Mouse (Mus musculus): ENCODE measurements around the gene Akr1a1. TPM values are rescaled to one million over a fixed set of nuclear protein-coding genes. Genes with fewer than 3 reads are reported as not detected.

The Akr1a1 gene
- polyA plus RNA-seq, 2 experiments: 194 to 275 TPM

DNA sequence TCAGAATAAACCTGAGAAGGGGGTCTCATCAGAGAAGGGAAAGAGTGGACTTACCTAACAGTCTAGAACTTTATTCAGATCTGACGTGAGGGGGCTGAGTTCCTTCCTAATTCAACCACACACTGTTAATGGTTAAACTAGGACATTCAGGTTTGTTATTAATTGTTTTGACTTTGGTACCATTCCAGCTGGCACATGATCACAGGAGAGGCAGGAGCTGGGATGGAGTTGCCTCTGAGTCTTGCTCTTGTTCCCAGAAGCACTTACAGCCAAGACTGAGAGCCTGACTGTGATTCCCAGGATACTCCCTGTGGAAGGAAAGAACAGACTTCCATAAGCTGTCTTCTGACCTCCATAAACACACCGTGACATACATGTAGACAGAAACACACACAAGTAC is 8.0 kb upstream of the Akr1a1 start:
- H3K9ac ChIP-seq (replicated peaks): no peak overlapping the region
- no peak overlapping the region for H3K4me3 ChIP-seq (ENCODE audit: insufficient read depth in 1 of 2, low read depth in 2 of 2, low read length in 2 of 2)
- H3K9me3 ChIP-seq (ENCODE audit: control insufficient read depth, low read length): no peaks in the 10 kb centered on the region
- H3K4me1 ChIP-seq (replicated peaks; ENCODE audit: control insufficient read depth in 2 of 2, insufficient read depth in 2 of 2, low read length in 1 of 2): peaks cover 4 to 11% of the 10 kb centered on the region in 2 experiments
- H3K4me2 ChIP-seq (ENCODE audit: low read depth): no peak overlapping the region
- DNase-seq (ENCODE audit: low read depth in 3 of 3, low spot score in 3 of 3) (no peak), ATAC-seq (ENCODE audit: insufficient read depth) (no peak)
- no peak for TF ChIP-seq CTCF (IDR thresholded peaks at IDR 0.05; ENCODE audit: low read depth)
- no peak for TF ChIP-seq EP300 (IDR thresholded peaks at IDR 0.05; ENCODE audit: low read depth)
- H3K27ac ChIP-seq: no peak overlapping the region
- H3K27me3 ChIP-seq (ENCODE audit: control insufficient read depth, insufficient read depth, low read length): no peaks in the 10 kb centered on the region
- 57% methylated on average over 2 of the region's 2 CpGs for WGBS (ENCODE audit: insufficient replicate concordance)
- H3K36me3 ChIP-seq (replicated peaks; ENCODE audit: control insufficient read depth, insufficient read depth, low read depth): no peaks in the 10 kb centered on the region

DNA sequence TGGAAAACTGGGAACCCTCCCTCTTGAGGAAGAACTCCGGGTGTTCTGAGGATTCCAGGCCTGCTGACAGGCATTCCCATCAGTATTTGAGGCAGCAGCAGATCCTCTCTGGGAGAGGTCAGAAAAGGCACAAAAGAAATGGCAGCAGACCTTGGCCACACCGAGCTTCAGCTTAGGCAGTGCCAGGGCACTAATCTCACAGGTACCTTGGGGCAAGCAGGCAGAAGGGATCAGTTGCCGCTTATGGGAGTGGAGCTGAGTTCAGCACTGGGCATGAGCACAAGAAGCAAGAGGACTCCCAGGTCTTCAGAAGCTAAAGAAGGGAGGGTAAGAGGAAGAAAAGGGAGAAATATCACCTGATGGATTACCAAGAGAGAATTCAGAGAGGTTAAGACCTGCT is 6.5 kb upstream of the Akr1a1 start:
- ATAC-seq (ENCODE audit: insufficient read depth): no peak

GRCm38 (mm10) chr4:116655658-116656057 is 4.2 kb upstream of the Akr1a1 start:
- TF ChIP-seq EP300 (IDR thresholded peaks at IDR 0.05; ENCODE audit: low read depth) (no peak), CTCF (IDR thresholded peaks at IDR 0.05; ENCODE audit: low read depth) (no peak)
- Histone ChIP-seq H3K4me3 (ENCODE audit: insufficient read depth in 1 of 2, low read depth in 2 of 2, low read length in 2 of 2) (no peak overlapping the region), H3K36me3 (replicated peaks; ENCODE audit: control insufficient read depth, insufficient read depth, low read depth) (no peaks in the 10 kb centered on the region), H3K27ac (no peak overlapping the region), H3K4me1 (replicated peaks; ENCODE audit: control insufficient read depth in 2 of 2, insufficient read depth in 2 of 2, low read length in 1 of 2) (peaks cover 7 to 14% of the 10 kb centered on the region in 2 experiments), H3K9ac (replicated peaks) (no peak overlapping the region), H3K27me3 (ENCODE audit: control insufficient read depth, insufficient read depth, low read length) (no peaks in the 10 kb centered on the region), H3K4me2 (ENCODE audit: low read depth) (no peak overlapping the region), H3K9me3 (ENCODE audit: control insufficient read depth, low read length) (no peaks in the 10 kb centered on the region)
- ATAC-seq (ENCODE audit: insufficient read depth) (no peak), DNase-seq (ENCODE audit: low read depth in 3 of 3, low spot score in 3 of 3) (no peak)
- WGBS (ENCODE audit: insufficient replicate concordance): 59% methylated on average over 3 of the region's 3 CpGs

More for the DNA sequence above, 6.5 kb upstream of the Akr1a1 start:
- H3K9me3 ChIP-seq (ENCODE audit: control insufficient read depth, low read length): no peaks in the 10 kb centered on the region
- H3K9ac ChIP-seq (replicated peaks): no peak overlapping the region
- 42% methylated on average over 3 of the region's 3 CpGs for WGBS (ENCODE audit: insufficient replicate concordance)
- DNase-seq (ENCODE audit: low read depth in 3 of 3, low spot score in 3 of 3): no peak
- H3K4me2 ChIP-seq (ENCODE audit: low read depth): no peak overlapping the region
- H3K4me3 ChIP-seq (ENCODE audit: insufficient read depth in 1 of 2, low read depth in 2 of 2, low read length in 2 of 2): no peak overlapping the region
- peaks cover 4 to 11% of the 10 kb centered on the region in 2 experiments for H3K4me1 ChIP-seq (replicated peaks; ENCODE audit: control insufficient read depth in 2 of 2, insufficient read depth in 2 of 2, low read length in 1 of 2)
- H3K27ac ChIP-seq: no peak overlapping the region
- no peak for TF ChIP-seq EP300 (IDR thresholded peaks at IDR 0.05; ENCODE audit: low read depth)
- no peak for TF ChIP-seq CTCF (IDR thresholded peaks at IDR 0.05; ENCODE audit: low read depth)
- no peaks in the 10 kb centered on the region for H3K27me3 ChIP-seq (ENCODE audit: control insufficient read depth, insufficient read depth, low read length)
- H3K36me3 ChIP-seq (replicated peaks; ENCODE audit: control insufficient read depth, insufficient read depth, low read depth): no peaks in the 10 kb centered on the region

DNA sequence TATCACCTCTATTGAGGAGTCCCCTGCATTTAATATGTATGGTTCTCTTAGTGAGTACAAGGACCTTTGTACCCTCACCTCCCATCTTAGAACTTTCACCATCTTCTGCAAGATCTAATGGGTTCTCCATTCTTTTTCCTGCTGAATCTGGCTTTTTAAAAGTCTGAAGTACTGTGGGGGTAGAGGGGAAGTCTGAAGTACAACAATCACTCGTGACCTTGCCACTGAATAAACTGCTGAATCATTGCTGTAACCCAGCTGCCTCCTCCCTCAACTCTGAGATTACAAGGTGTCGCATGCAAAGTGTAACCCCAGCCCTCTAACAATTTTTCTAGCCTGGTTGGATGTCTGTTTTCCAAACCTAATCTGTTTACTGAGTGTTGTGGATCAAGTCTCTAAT is 3.6 kb upstream of the Akr1a1 start:
- ATAC-seq (ENCODE audit: insufficient read depth) (no peak), DNase-seq (ENCODE audit: low read depth in 3 of 3, low spot score in 3 of 3) (no peak)
- no peak overlapping the region for H3K27ac ChIP-seq

GRCm38 (mm10) chr4:116653228-116653627 is 1.7 kb upstream of the Akr1a1 start:
- ATAC-seq (ENCODE audit: insufficient read depth) (no peak), DNase-seq (ENCODE audit: low read depth in 3 of 3, low spot score in 3 of 3) (no peak)
- H3K9me3 ChIP-seq (ENCODE audit: control insufficient read depth, low read length): no peaks in the 10 kb centered on the region
- TF ChIP-seq CTCF (IDR thresholded peaks at IDR 0.05; ENCODE audit: low read depth): no peak
- TF ChIP-seq EP300 (IDR thresholded peaks at IDR 0.05; ENCODE audit: low read depth): no peak
- H3K4me1 ChIP-seq (replicated peaks; ENCODE audit: control insufficient read depth in 2 of 2, insufficient read depth in 2 of 2, low read length in 1 of 2): peaks cover 17 to 25% of the 10 kb centered on the region in 2 experiments
- H3K9ac ChIP-seq (replicated peaks): no peak overlapping the region
- H3K36me3 ChIP-seq (replicated peaks; ENCODE audit: control insufficient read depth, insufficient read depth, low read depth): no peaks in the 10 kb centered on the region
- no peak overlapping the region for H3K4me3 ChIP-seq (ENCODE audit: insufficient read depth in 1 of 2, low read depth in 2 of 2, low read length in 2 of 2)
- WGBS (ENCODE audit: insufficient replicate concordance): 76% methylated on average over 6 of the region's 6 CpGs
- H3K4me2 ChIP-seq (ENCODE audit: low read depth): no peak overlapping the region
- H3K27me3 ChIP-seq (ENCODE audit: control insufficient read depth, insufficient read depth, low read length): no peaks in the 10 kb centered on the region
- H3K27ac ChIP-seq: no peak overlapping the region

More for the DNA sequence above, 3.6 kb upstream of the Akr1a1 start:
- H3K36me3 ChIP-seq (replicated peaks; ENCODE audit: control insufficient read depth, insufficient read depth, low read depth): no peaks in the 10 kb centered on the region
- no peak overlapping the region for H3K4me3 ChIP-seq (ENCODE audit: insufficient read depth in 1 of 2, low read depth in 2 of 2, low read length in 2 of 2)
- TF ChIP-seq CTCF (IDR thresholded peaks at IDR 0.05; ENCODE audit: low read depth): no peak
- TF ChIP-seq EP300 (IDR thresholded peaks at IDR 0.05; ENCODE audit: low read depth): no peak
- H3K4me2 ChIP-seq (ENCODE audit: low read depth): no peak overlapping the region
- 1% methylated on average over 2 of the region's 2 CpGs for WGBS (ENCODE audit: insufficient replicate concordance)
- no peaks in the 10 kb centered on the region for H3K9me3 ChIP-seq (ENCODE audit: control insufficient read depth, low read length)
- H3K4me1 ChIP-seq (replicated peaks; ENCODE audit: control insufficient read depth in 2 of 2, insufficient read depth in 2 of 2, low read length in 1 of 2): peaks cover 8 to 18% of the 10 kb centered on the region in 2 experiments
- no peaks in the 10 kb centered on the region for H3K27me3 ChIP-seq (ENCODE audit: control insufficient read depth, insufficient read depth, low read length)
- H3K9ac ChIP-seq (replicated peaks): no peak overlapping the region

Measured in liver, embryonic 14.5 days (tissue).